Mouse (Mus musculus) E14TG2a.4 (cell line): ENCODE data around the gene Frmd3.
A peak's percentile ranks its signal among the peaks of the same experiment; 100 is the strongest.

Experiments used
- H3K27me3 ChIP-seq: 2 replicates; pipeline ENCODE4 v1.6.1; 2014; ENCODE audit warnings: low read length, control low read depth; ENCODE audit not compliant: insufficient read depth
- H3K36me3 ChIP-seq: 2 replicates; pipeline ENCODE4 v1.6.1; 2014; ENCODE audit warnings: low read length, control low read depth; ENCODE audit not compliant: insufficient read depth
- H3K4me1 ChIP-seq: replicated peaks from 2 replicates; pipeline ENCODE4 v1.6.1; 2014; ENCODE audit warnings: low read depth, low read length, control low read depth
- H3K4me3 ChIP-seq: replicated peaks from 2 replicates; pipeline ENCODE4 v1.5.1; 2014; ENCODE audit warnings: mild to moderate bottlenecking, low read length
- H3K9me3 ChIP-seq: 2 replicates; pipeline ENCODE4 v1.6.1; 2014; ENCODE audit warnings: low read length, control low read depth
- CTCF ChIP-seq: conservative IDR thresholded peaks from 2 replicates; pipeline ENCODE4 v1.5.1; 2014; ENCODE audit warnings: low read length
- NANOG ChIP-seq: IDR thresholded peaks from 2 replicates; pipeline ENCODE4 v1.6.1; 2014; ENCODE audit warnings: borderline replicate concordance, low read length, mixed read lengths
- POU5F1 ChIP-seq: IDR thresholded peaks from 2 replicates; pipeline ENCODE4 v1.6.1; 2014; ENCODE audit warnings: low read length, borderline replicate concordance

Frmd3 gene

GRCm38 (mm10) chr4:74013211-74014047 is at the start of gene Frmd3:
Gene Frmd3, plus strand, starts transcription at chr4:74013442.
- Histone ChIP-seq H3K9me3 (no peaks in the 10 kb centered on the region), H3K36me3 (no peaks in the 10 kb centered on the region), H3K4me1 (peaks cover 21% of the 10 kb centered on the region), H3K4me3 (peak within 1 kb of the TSS; percentile 78), H3K27me3 (peaks cover 30% of the 10 kb centered on the region)
- TF ChIP-seq NANOG (no peak), CTCF (no peak), POU5F1 (no peak)

- no peak overlapping the region for H3K4me3 ChIP-seq
- no peaks in the 10 kb centered on the region for H3K9me3 ChIP-seq
- H3K4me1 ChIP-seq: no peaks in the 10 kb centered on the region
- no peaks in the 10 kb centered on the region for H3K27me3 ChIP-seq
- TF ChIP-seq CTCF (no peak), NANOG (no peak), POU5F1 (no peak)
- no peaks in the 10 kb centered on the region for H3K36me3 ChIP-seq
Observed at GRCm38 (mm10) chr4:73980454-73980853, 32.8 kb upstream of the Frmd3 start.

GRCm38 (mm10) chr4:74012277-74012676 is 965 bp upstream of the Frmd3 start:
- Histone ChIP-seq H3K36me3 (no peaks in the 10 kb centered on the region), H3K4me1 (peaks cover 21% of the 10 kb centered on the region), H3K9me3 (no peaks in the 10 kb centered on the region), H3K4me3 (no peak overlapping the region), H3K27me3 (peaks cover 30% of the 10 kb centered on the region)
- TF ChIP-seq POU5F1 (no peak), CTCF (no peak), NANOG (no peak)

DNA sequence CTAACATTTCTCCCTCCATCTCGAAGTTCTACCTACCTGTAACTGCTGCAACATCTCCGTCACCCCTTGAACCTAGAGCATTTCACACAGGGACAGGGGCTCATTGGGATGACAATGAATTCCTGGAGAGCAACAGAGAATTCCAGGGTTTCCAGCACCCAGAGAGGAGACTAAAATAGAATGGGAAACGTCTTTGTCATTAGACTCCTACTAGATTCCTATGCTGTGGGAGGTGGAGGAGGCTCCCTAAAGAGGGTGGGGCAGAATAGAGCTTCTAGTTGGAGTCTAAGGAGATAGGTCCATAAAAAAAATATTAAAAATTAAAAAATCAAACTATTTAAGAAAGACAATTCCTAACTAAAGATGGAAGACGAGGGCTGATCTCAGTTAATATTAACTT is 542 bp upstream of the Frmd3 start:
- H3K9me3 ChIP-seq: no peaks in the 10 kb centered on the region
- H3K4me3 ChIP-seq: peak overlapping the region; percentile 78; the same call in 1 of the 2 replicates
- H3K36me3 ChIP-seq: no peaks in the 10 kb centered on the region
- H3K4me1 ChIP-seq: peaks cover 21% of the 10 kb centered on the region
- no peak for TF ChIP-seq CTCF
- TF ChIP-seq NANOG: no peak
- no peak for TF ChIP-seq POU5F1
- peaks cover 30% of the 10 kb centered on the region for H3K27me3 ChIP-seq

DNA sequence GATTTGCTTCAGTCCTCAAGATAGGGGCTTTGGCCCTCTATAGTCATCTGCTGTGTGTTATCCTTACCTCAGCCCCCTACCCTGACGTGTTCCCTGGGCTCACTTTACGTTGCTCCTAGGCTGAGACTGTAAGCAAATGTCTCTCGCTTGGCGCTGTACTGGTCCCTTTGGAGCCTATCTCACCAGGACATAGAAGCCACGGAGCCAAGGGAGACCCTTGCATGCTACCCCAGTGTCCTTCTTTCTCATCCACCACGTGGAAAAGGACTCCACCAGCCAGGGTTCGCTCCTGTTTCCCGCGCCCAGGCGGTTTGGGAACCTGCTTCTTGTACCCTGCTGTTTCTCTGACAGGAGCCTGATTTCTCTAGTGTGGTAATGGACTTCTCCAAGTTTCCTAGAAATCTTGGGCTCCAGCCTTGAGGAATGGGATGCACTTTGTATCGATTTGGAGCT is 832 bp downstream of the Frmd3 start:
- Histone ChIP-seq H3K4me1 (peaks cover 21% of the 10 kb centered on the region), H3K27me3 (peaks cover 30% of the 10 kb centered on the region)
- no peak for TF ChIP-seq CTCF
- TF ChIP-seq NANOG: no peak
- TF ChIP-seq POU5F1: no peak

DNA sequence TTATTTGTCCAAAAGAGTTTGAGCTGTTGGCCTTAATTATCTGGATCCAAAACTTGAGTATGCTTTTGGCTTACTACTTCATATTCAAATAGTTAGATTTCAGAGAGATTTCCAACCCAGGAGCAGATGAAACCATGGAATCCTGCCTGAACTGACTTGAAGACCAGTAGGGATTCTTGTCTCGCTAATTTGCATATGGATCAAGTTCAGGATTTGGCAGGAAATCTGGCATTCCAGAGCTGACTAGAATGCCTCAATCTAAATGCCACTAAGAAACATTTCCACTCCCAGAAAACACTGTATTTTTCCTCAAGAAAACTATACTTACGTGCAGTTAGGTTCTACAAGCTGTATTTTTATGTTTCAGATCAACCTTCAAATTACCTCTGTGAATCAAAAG is 6.8 kb downstream of the Frmd3 start:
- no peaks in the 10 kb centered on the region for H3K36me3 ChIP-seq
- H3K27me3 ChIP-seq: no peaks in the 10 kb centered on the region
- H3K4me1 ChIP-seq: peaks cover 4% of the 10 kb centered on the region; the same call in 1 of the 2 replicates
- no peaks in the 10 kb centered on the region for H3K9me3 ChIP-seq
- TF ChIP-seq NANOG: no peak
- TF ChIP-seq CTCF: no peak
- no peak for TF ChIP-seq POU5F1
- H3K4me3 ChIP-seq: no peak overlapping the region

More for the DNA sequence above, 832 bp downstream of the Frmd3 start:
- H3K36me3 ChIP-seq: no peaks in the 10 kb centered on the region
- peak overlapping the region; percentile 78 for H3K4me3 ChIP-seq
- no peaks in the 10 kb centered on the region for H3K9me3 ChIP-seq

DNA sequence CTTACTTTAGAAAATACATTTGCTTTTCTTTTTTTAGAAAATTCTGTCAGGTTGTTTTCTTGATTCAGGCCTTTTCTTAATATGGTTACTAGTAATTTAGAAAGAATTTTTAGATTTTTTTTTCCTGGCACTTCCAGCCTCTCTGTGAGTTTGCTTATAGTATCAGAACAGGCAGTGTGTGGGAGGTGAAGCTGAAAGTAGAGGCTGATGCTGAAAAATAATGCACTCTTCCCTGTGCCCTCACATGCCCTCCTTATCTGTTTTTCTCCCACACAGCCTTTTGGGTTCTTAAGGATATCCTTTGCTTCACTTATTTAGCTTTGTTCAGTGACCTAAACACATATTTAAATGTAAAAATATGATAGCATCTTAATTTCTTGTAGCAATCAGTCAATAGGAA is 30.0 kb downstream of the Frmd3 start:
- no peaks in the 10 kb centered on the region for H3K9me3 ChIP-seq

GRCm38 (mm10) chr4:74051692-74052091 is 38.5 kb downstream of the Frmd3 start:
- Histone ChIP-seq H3K36me3 (no peaks in the 10 kb centered on the region), H3K4me3 (no peak overlapping the region), H3K9me3 (no peaks in the 10 kb centered on the region), H3K27me3 (no peaks in the 10 kb centered on the region), H3K4me1 (no peaks in the 10 kb centered on the region)
- TF ChIP-seq NANOG (no peak), CTCF (no peak), POU5F1 (no peak)

More for the DNA sequence above, 30.0 kb downstream of the Frmd3 start:
- Histone ChIP-seq H3K4me1 (no peaks in the 10 kb centered on the region), H3K36me3 (no peaks in the 10 kb centered on the region), H3K4me3 (no peak overlapping the region), H3K27me3 (no peaks in the 10 kb centered on the region)
- TF ChIP-seq POU5F1 (no peak), CTCF (no peak), NANOG (no peak)

- Histone ChIP-seq H3K4me3 (no peak overlapping the region), H3K9me3 (no peaks in the 10 kb centered on the region), H3K27me3 (no peaks in the 10 kb centered on the region), H3K4me1 (no peaks in the 10 kb centered on the region), H3K36me3 (no peaks in the 10 kb centered on the region)
- TF ChIP-seq NANOG (no peak), CTCF (no peak), POU5F1 (no peak)
Observed at GRCm38 (mm10) chr4:74076727-74077126, 63.5 kb downstream of the Frmd3 start.
